Mouse (Mus musculus) adrenal gland, postnatal 4 days (tissue): Measurements from ENCODE around the gene Trim2. TPM values are rescaled to one million over a fixed set of nuclear protein-coding genes. Genes with fewer than 3 reads are reported as not detected.

Source experiments
- DNase-seq, 2 experiments: peaks; one replicate each; pipeline ENCODE4 v3.0.0; 2021 to 2022; ENCODE audit warnings: low spot score in 2 of 2, mixed read lengths in 2 of 2
- total RNA-seq, 2 experiments: library from RNA; stranded (reverse); gene quantifications; 2 replicates each; pipeline ENCODE4 v1.2.3; 2021

The Trim2 gene
- total RNA-seq, 2 experiments from 2014 or later, result 59.5 to 71.3 TPM

GRCm38 (mm10) chr3:84200559-84201420, 105.9 kb downstream of the Trim2 start:
- no peak for DNase-seq

GRCm38 (mm10) chr3:84199516-84199915, 107.2 kb downstream of the Trim2 start:
- no peak for DNase-seq

- no peak for DNase-seq
These were observed 108.4 kb downstream of the Trim2 start for GRCm38 (mm10) chr3:84198229-84198628.

GRCm38 (mm10) chr3:84193881-84194280, 112.8 kb downstream of the Trim2 start:
- no peak for DNase-seq

- DNase-seq, result no peak
These were observed 115.4 kb downstream of the Trim2 start for GRCm38 (mm10) chr3:84191141-84191881.

- DNase-seq, result no peak
These were observed 116.1 kb downstream of the Trim2 start for GRCm38 (mm10) chr3:84190513-84191061.

GRCm38 (mm10) chr3:84189629-84190173, 117.0 kb downstream of the Trim2 start:
- no peak for DNase-seq

GRCm38 (mm10) chr3:84181717-84182116, 125.0 kb downstream of the Trim2 start:
- no peak for DNase-seq

GRCm38 (mm10) chr3:84181102-84181501, 125.6 kb downstream of the Trim2 start:
- DNase-seq, result no peak

- no peak for DNase-seq
These were observed 126.4 kb downstream of the Trim2 start for GRCm38 (mm10) chr3:84180304-84180703.

- no peak for DNase-seq
These were observed 128.8 kb downstream of the Trim2 start for GRCm38 (mm10) chr3:84177834-84178233.

GRCm38 (mm10) chr3:84175337-84176315, 131.1 kb downstream of the Trim2 start:
- DNase-seq, result peak in 1 of 2 experiments; percentile 43

GRCm38 (mm10) chr3:84173581-84174154, 133.0 kb downstream of the Trim2 start, which contains the start of gene Gm6525:
Gene Gm6525 (plus strand): TSS chr3:84174104.
- DNase-seq, result no peak

GRCm38 (mm10) chr3:84172406-84172805, 134.3 kb downstream of the Trim2 start:
- DNase-seq, result no peak

GRCm38 (mm10) chr3:84169393-84170005, 137.2 kb downstream of the Trim2 start:
- DNase-seq, result no peak

- DNase-seq, result no peak
These were observed 137.7 kb downstream of the Trim2 start for GRCm38 (mm10) chr3:84168943-84169342.

GRCm38 (mm10) chr3:84166073-84166472, 140.6 kb downstream of the Trim2 start:
- no peak for DNase-seq

GRCm38 (mm10) chr3:84165391-84165790, 141.3 kb downstream of the Trim2 start:
- no peak for DNase-seq

- no peak for DNase-seq
These were observed 148.9 kb downstream of the Trim2 start for GRCm38 (mm10) chr3:84157559-84158350.
